Mouse (Mus musculus): ENCODE measurements around the gene Gm42791. TPM values are rescaled to one million over a fixed set of nuclear protein-coding genes. Genes with fewer than 3 reads are reported as not detected.
A peak's percentile ranks its signal among the peaks of the same experiment; 100 is the strongest.

The Gm42791 gene
- total and polyA plus RNA-seq, 3 experiments, result 0.42 to 1.3 TPM; not detected in 1

DNA sequence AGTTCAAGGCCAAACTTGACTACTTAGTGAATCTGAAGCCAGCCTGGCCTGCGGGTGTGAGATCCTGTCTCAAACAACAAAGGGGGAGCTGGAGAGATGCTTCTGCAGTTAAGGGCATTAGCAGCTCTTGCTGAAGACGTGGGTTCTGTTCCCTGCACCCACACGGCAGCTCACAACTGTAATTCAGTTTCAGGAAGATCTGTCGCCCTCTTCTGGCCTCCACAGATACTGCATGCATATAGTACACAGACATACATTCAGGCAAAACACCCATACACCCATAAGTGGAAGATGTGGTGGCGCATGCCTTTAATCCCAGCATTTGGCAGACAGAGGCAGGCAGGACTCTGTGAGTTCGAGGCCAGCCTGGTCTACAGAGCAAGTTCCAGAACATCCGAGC is 5.5 kb downstream of the Gm42791 start:
- peak; percentile 37 for TF ChIP-seq SMC3 (IDR thresholded peaks at IDR 0.05; ENCODE audit: low read depth, low read length)
- peak; percentile 27 to 47; a peak in 3 of 4 replicates for TF ChIP-seq CTCF (conservative IDR thresholded peaks at IDR 0.05 in 1 of 2, IDR thresholded peaks at IDR 0.05 in 1 of 2; ENCODE audit: low read depth in 2 of 2, low read length in 2 of 2)
- TF ChIP-seq HCFC1 (IDR thresholded peaks at IDR 0.05; ENCODE audit: low read depth, low read length), result no peak
- no peak for TF ChIP-seq ZKSCAN1 (IDR thresholded peaks at IDR 0.05; ENCODE audit: borderline replicate concordance, low read depth, low read length)
- no peak for TF ChIP-seq MEF2A (IDR thresholded peaks at IDR 0.05; ENCODE audit: borderline replicate concordance, low read depth, low read length)
- Histone ChIP-seq H3K9ac (ENCODE audit: insufficient read depth, low read depth) (no peak overlapping the region), H3K4me1 (ENCODE audit: control insufficient read depth in 1 of 2, insufficient read depth in 2 of 2) (no peaks in the 10 kb centered on the region), H3K9me3 (replicated peaks; ENCODE audit: low read length) (peaks cover 19% of the 10 kb centered on the region), H3K27ac (ENCODE audit: insufficient read depth, low read depth) (no peak overlapping the region), H3K79me2 (replicated peaks; ENCODE audit: control insufficient read depth, extremely low read depth, insufficient read depth, poor library complexity, severe bottlenecking) (no peaks in the 10 kb centered on the region), H3K4me3 (replicated peaks in 1 of 3; ENCODE audit: low read depth in 2 of 3, low read length in 2 of 3, poor library complexity in 1 of 3) (no peak overlapping the region), H3K4me2 (ENCODE audit: insufficient read depth, low read depth, poor library complexity, severe bottlenecking) (no peak overlapping the region), H3K36me3 (replicated peaks in 1 of 2; ENCODE audit: control insufficient read depth in 1 of 2, insufficient read depth in 1 of 2, low read length in 1 of 2) (no peaks in the 10 kb centered on the region), H3K27me3 (replicated peaks) (no peaks in the 10 kb centered on the region)
- dilution Hi-C loops (cut with MboI; ENCODE audit: extremely low pct_ligation_motif_present, extremely low pct_unique_long_range_greater_than_20kb, low sequenced_read_pairs) (no loop called here), in situ Hi-C loops (cut with MboI; ENCODE audit: low pct_ligation_motif_present, low pct_unique_long_range_greater_than_20kb, low sequenced_read_pairs) (no loop called here)
- DNase-seq (ENCODE audit: extremely low read depth), result no peak

DNA sequence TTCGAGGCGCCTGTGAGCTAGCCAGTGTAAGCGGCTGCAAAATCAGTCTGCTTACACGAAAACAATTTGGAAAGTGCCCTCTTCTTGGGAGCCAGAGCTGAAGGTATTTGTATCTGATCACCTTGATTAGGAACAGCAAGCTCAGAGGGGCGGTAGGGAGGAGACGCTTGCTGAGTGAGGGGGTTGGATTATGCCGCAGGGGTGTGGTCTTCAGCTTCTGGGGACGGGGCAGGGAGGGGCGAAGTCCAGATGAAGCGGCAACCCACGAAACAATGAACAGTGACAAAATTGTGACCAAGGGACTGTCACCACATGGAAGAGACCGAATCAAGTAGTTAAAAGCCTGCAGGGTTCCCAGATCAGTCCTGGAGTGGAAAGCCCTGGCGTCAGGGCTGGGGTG is 10.0 kb downstream of the Gm42791 start:
- dilution Hi-C loops (cut with MboI; ENCODE audit: extremely low pct_ligation_motif_present, extremely low pct_unique_long_range_greater_than_20kb, low sequenced_read_pairs), result no loop called here
- Histone ChIP-seq H3K4me2 (ENCODE audit: insufficient read depth, low read depth, poor library complexity, severe bottlenecking) (no peak overlapping the region), H3K9me3 (replicated peaks; ENCODE audit: low read length) (peaks cover 26% of the 10 kb centered on the region)

DNA sequence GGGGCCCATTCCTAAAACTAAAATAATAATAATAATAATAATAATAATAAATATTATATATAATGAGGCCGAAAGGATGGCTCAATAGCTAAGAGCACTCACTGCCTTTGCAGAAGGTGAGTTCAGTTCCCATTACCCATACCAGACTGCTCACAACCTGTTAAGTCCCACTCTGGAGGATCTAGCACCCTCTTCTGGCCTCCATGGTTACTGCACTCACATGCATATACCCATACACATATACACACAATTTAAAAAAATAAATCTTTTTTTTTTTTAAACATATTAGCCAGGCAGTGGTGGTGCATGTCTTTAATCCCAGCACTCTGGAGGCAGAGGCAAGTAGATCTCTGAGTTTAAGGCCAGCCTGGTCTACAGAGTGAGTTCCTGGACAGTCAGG is 11.3 kb downstream of the Gm42791 start:
- Histone ChIP-seq H3K27ac (ENCODE audit: insufficient read depth, low read depth) (no peak overlapping the region), H3K79me2 (replicated peaks; ENCODE audit: control insufficient read depth, extremely low read depth, insufficient read depth, poor library complexity, severe bottlenecking) (no peaks in the 10 kb centered on the region), H3K9me3 (replicated peaks; ENCODE audit: low read length) (peaks cover 21% of the 10 kb centered on the region), H3K4me2 (ENCODE audit: insufficient read depth, low read depth, poor library complexity, severe bottlenecking) (no peak overlapping the region), H3K36me3 (replicated peaks in 1 of 2; ENCODE audit: control insufficient read depth in 1 of 2, insufficient read depth in 1 of 2, low read length in 1 of 2) (no peaks in the 10 kb centered on the region), H3K4me3 (replicated peaks in 1 of 3; ENCODE audit: low read depth in 2 of 3, low read length in 2 of 3, poor library complexity in 1 of 3) (no peak overlapping the region), H3K9ac (ENCODE audit: insufficient read depth, low read depth) (no peak overlapping the region), H3K27me3 (replicated peaks) (no peaks in the 10 kb centered on the region), H3K4me1 (ENCODE audit: control insufficient read depth in 1 of 2, insufficient read depth in 2 of 2) (peaks cover 0 to 3% of the 10 kb centered on the region in 2 experiments; a peak in 1 of 4 replicates)
- DNase-seq (ENCODE audit: extremely low read depth), result no peak
- no peak for TF ChIP-seq SIN3A (IDR thresholded peaks at IDR 0.05; ENCODE audit: low read length)
- TF ChIP-seq MXI1 (IDR thresholded peaks at IDR 0.05; ENCODE audit: low read depth, low read length), result no peak
- TF ChIP-seq EP300 (IDR thresholded peaks at IDR 0.05; ENCODE audit: low read length), result no peak
- TF ChIP-seq POLR2A (IDR thresholded peaks at IDR 0.05; ENCODE audit: low read depth, low read length), result no peak
- no peak for TF ChIP-seq TBP (conservative IDR thresholded peaks at IDR 0.05; ENCODE audit: low read depth, low read length)
- no peak for TF ChIP-seq PAX5 (IDR thresholded peaks at IDR 0.05; ENCODE audit: low read length)
- TF ChIP-seq KAT2A (IDR thresholded peaks at IDR 0.05; ENCODE audit: insufficient replicate concordance, low read length), result no peak
- no peak for TF ChIP-seq UBTF (IDR thresholded peaks at IDR 0.05; ENCODE audit: low read depth, low read length)
- TF ChIP-seq ZC3H11A (IDR thresholded peaks at IDR 0.05; ENCODE audit: low read depth, low read length), result no peak
- TF ChIP-seq POLR2AphosphoS2 (IDR thresholded peaks at IDR 0.05; ENCODE audit: low read depth, low read length), result no peak
- no peak for TF ChIP-seq MYC (IDR thresholded peaks at IDR 0.05; ENCODE audit: low read depth, low read length)
- TF ChIP-seq MAZ (IDR thresholded peaks at IDR 0.05; ENCODE audit: low read depth, low read length), result no peak
- TF ChIP-seq ZMIZ1 (IDR thresholded peaks at IDR 0.05; ENCODE audit: low read depth, low read length), result no peak
- TF ChIP-seq GABPA (IDR thresholded peaks at IDR 0.05; ENCODE audit: insufficient replicate concordance, low read depth, low read length), result no peak
- no peak for TF ChIP-seq ELF1 (IDR thresholded peaks at IDR 0.05; ENCODE audit: low read depth, low read length)
- no peak for TF ChIP-seq HCFC1 (IDR thresholded peaks at IDR 0.05; ENCODE audit: low read depth, low read length)
- TF ChIP-seq CHD2 (IDR thresholded peaks at IDR 0.05; ENCODE audit: low read length), result no peak
- no peak for TF ChIP-seq E2F4 (IDR thresholded peaks at IDR 0.05; ENCODE audit: insufficient replicate concordance, low read depth, low read length)
- no peak for TF ChIP-seq ETS1 (conservative IDR thresholded peaks at IDR 0.05; ENCODE audit: low read depth, low read length)
- no peak for TF ChIP-seq TCF12 (IDR thresholded peaks at IDR 0.05; ENCODE audit: low read depth, low read length)
- in situ Hi-C loops (cut with MboI; ENCODE audit: low pct_ligation_motif_present, low pct_unique_long_range_greater_than_20kb, low sequenced_read_pairs) (no loop called here), dilution Hi-C loops (cut with MboI; ENCODE audit: extremely low pct_ligation_motif_present, extremely low pct_unique_long_range_greater_than_20kb, low sequenced_read_pairs) (no loop called here)

More for the DNA sequence above, 10.0 kb downstream of the Gm42791 start:
- H3K79me2 ChIP-seq (replicated peaks; ENCODE audit: control insufficient read depth, extremely low read depth, insufficient read depth, poor library complexity, severe bottlenecking), result no peaks in the 10 kb centered on the region
- TF ChIP-seq KAT2A (IDR thresholded peaks at IDR 0.05; ENCODE audit: insufficient replicate concordance, low read length) (no peak), MYC (IDR thresholded peaks at IDR 0.05; ENCODE audit: low read depth, low read length) (no peak), USF1 (IDR thresholded peaks at IDR 0.05; ENCODE audit: low read depth, low read length) (no peak), NRF1 (IDR thresholded peaks at IDR 0.05; ENCODE audit: low read depth, low read length) (no peak), PAX5 (IDR thresholded peaks at IDR 0.05; ENCODE audit: low read length) (no peak), ZC3H11A (IDR thresholded peaks at IDR 0.05; ENCODE audit: low read depth, low read length) (no peak), BHLHE40 (IDR thresholded peaks at IDR 0.05; ENCODE audit: low read depth, low read length) (no peak), RCOR1 (conservative IDR thresholded peaks at IDR 0.05; ENCODE audit: low read depth, low read length) (no peak), MEF2A (IDR thresholded peaks at IDR 0.05; ENCODE audit: borderline replicate concordance, low read depth, low read length) (no peak), MAX (IDR thresholded peaks at IDR 0.05; ENCODE audit: low read length) (no peak)
- no peak overlapping the region for H3K9ac ChIP-seq (ENCODE audit: insufficient read depth, low read depth)
- peaks cover 0 to 3% of the 10 kb centered on the region in 2 experiments; a peak in 1 of 4 replicates for H3K4me1 ChIP-seq (ENCODE audit: control insufficient read depth in 1 of 2, insufficient read depth in 2 of 2)
- DNase-seq (ENCODE audit: extremely low read depth), result no peak
- H3K4me3 ChIP-seq (replicated peaks in 1 of 3; ENCODE audit: low read depth in 2 of 3, low read length in 2 of 3, poor library complexity in 1 of 3), result no peak overlapping the region
- H3K27me3 ChIP-seq (replicated peaks), result no peaks in the 10 kb centered on the region
- no peaks in the 10 kb centered on the region for H3K36me3 ChIP-seq (replicated peaks in 1 of 2; ENCODE audit: control insufficient read depth in 1 of 2, insufficient read depth in 1 of 2, low read length in 1 of 2)
- no peak overlapping the region for H3K27ac ChIP-seq (ENCODE audit: insufficient read depth, low read depth)
- in situ Hi-C loops (cut with MboI; ENCODE audit: low pct_ligation_motif_present, low pct_unique_long_range_greater_than_20kb, low sequenced_read_pairs), result no loop called here
